Mouse (Mus musculus) heart, embryonic 13.5 days (tissue): ENCODE results near the gene Gpatch2l. TPM values are rescaled to one million over a fixed set of nuclear protein-coding genes. Genes with fewer than 3 reads are reported as not detected.

Experiments used
- ATAC-seq: fragments of 200-750 bp; cut with Nextera tagmentation; 2 replicates; pipeline ENCODE4 v1.8.0; 2017; ENCODE audit warnings: moderate TSS enrichment; ENCODE audit not compliant: insufficient number of reproducible peaks, low FRiP score, low TSS enrichment; ENCODE audit errors: extremely low read depth
- H3K27ac ChIP-seq: fragments of 300-500 bp; sonication (generic); replicated peaks from 2 replicates; pipeline ENCODE4 v1.5.1; 2015; ENCODE audit warnings: moderate library complexity, mild to moderate bottlenecking, inconsistent platforms
- H3K27me3 ChIP-seq: fragments of 300-500 bp; sonication (generic); replicated peaks from 2 replicates; pipeline ENCODE4 v1.6.1; 2015; ENCODE audit warnings: mild to moderate bottlenecking, inconsistent platforms
- H3K36me3 ChIP-seq: fragments of 300-500 bp; sonication (generic); 2 replicates; pipeline ENCODE4 v1.6.1; 2015; ENCODE audit warnings: mild to moderate bottlenecking, inconsistent platforms
- H3K4me1 ChIP-seq: fragments of 300-500 bp; sonication (generic); 2 replicates; pipeline ENCODE4 v1.6.1; 2015; ENCODE audit warnings: inconsistent platforms
- H3K4me2 ChIP-seq: fragments of 300-500 bp; sonication (generic); 2 replicates; pipeline ENCODE4 v1.6.1; 2015; ENCODE audit warnings: inconsistent platforms, mild to moderate bottlenecking, moderate library complexity
- H3K4me3 ChIP-seq: fragments of 300-500 bp; sonication (generic); 2 replicates; pipeline ENCODE4 v1.5.1; 2015; ENCODE audit warnings: moderate library complexity, mild to moderate bottlenecking, inconsistent platforms
- H3K9ac ChIP-seq: fragments of 300-500 bp; sonication (generic); 2 replicates; pipeline ENCODE4 v1.6.1; 2015; ENCODE audit warnings: inconsistent platforms, mild to moderate bottlenecking, moderate library complexity
- H3K9me3 ChIP-seq: fragments of 300-500 bp; sonication (generic); 2 replicates; pipeline ENCODE4 v1.6.1; 2016; ENCODE audit warnings: inconsistent platforms
- WGBS: fragments of 180-500 bp; shearing (Covaris S2); methylation state at CpG from one replicate; pipeline ENCODE4 v1.1.7; 2015; ENCODE audit warnings: mixed read lengths; 5-methylcytosine and 5-hydroxymethylcytosine counted together
- polyA plus RNA-seq: library from polyadenylated mRNA; unstranded; fragments of >200 nt; fragmentation: Nextera tagmentation; extraction: Ambion mirVana; gene quantifications from 2 replicates; pipeline ENCODE4 v1.2.1, GENCODE M21; 2015

Gpatch2l gene
- polyA plus RNA-seq, 1 experiment from 2014 or later, result 10.4 TPM

DNA sequence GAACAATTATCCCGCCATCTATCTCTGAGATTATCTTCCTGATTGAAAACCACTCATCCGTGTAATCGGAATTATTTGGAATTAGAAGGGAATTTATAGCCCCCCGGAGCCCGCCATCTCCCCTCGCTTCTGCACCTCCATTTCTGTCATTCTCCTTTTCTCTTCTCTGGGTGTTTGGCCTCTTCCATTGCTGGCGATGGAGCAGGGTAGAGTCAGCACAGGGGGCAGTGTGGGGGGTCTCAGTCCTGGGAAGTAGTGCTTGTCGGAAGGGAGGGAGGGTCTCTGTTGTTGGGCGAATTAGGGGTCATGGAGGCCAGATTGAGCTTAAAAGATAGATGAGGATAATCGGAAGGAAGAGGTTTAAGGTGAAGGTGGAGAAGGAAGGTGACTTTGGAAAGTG lies 89.6 kb downstream of the Gpatch2l start:
- Histone ChIP-seq H3K36me3 (no peaks in the 10 kb centered on the region), H3K9me3 (peaks cover 4% of the 10 kb centered on the region; the same call in 1 of the 2 replicates), H3K27ac (no peak overlapping the region), H3K27me3 (no peaks in the 10 kb centered on the region), H3K4me3 (no peak overlapping the region), H3K4me2 (no peak overlapping the region), H3K4me1 (peaks cover 10% of the 10 kb centered on the region), H3K9ac (no peak overlapping the region)
- no peak for ATAC-seq
- 75% methylated on average over 10 of the region's 10 CpGs for WGBS

DNA sequence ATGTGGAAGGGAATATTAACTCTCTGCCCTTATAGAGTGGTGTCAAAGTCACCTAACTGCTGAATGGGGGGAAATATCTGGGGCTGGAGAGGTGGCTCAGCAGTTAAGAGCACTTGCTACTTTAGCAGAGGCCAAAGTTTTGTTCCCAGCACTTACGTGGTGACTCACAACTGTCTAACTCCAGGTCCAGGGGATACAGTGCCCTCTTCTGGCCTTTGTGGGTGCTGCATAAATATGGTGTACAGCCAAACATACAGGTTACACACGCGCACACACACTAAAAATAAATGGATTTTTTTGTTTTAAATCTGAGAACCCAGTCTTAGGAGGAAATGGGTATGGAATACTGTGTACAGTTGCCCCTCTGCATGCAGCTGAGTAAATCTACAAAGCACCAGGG lies 94.6 kb downstream of the Gpatch2l start:
- Histone ChIP-seq H3K9me3 (peaks cover 4% of the 10 kb centered on the region; the same call in 1 of the 2 replicates), H3K4me3 (no peak overlapping the region), H3K4me1 (peaks cover 28% of the 10 kb centered on the region), H3K4me2 (no peak overlapping the region), H3K27me3 (no peaks in the 10 kb centered on the region), H3K36me3 (no peaks in the 10 kb centered on the region), H3K9ac (no peak overlapping the region), H3K27ac (no peak overlapping the region)
- 96% methylated on average over 3 of the region's 3 CpGs for WGBS
- ATAC-seq, result no peak

DNA sequence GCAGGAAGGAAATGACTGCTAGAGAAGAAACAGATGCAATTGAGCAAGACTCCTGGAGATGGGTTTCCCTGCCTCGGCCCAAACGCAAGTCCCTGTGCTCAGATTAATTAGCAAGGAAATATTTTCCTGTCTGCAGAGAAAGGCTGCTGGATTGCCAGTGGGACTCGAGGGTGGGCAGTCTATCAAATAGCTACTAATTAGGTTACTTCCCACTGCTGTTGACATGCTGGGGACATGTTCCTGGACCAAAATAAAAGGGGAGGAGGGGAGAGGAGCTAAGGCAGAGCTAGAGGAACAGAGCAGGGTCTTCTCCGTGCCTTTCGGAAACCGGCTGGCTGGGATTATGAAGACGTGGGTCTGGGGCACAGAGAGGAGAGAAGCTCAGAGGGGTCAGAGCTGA lies 95.2 kb downstream of the Gpatch2l start:
- H3K4me3 ChIP-seq, result no peak overlapping the region
- H3K27ac ChIP-seq, result peak overlapping the region; percentile 32; the same call in 1 of the 2 replicates
- peaks cover 4% of the 10 kb centered on the region; the same call in 1 of the 2 replicates for H3K9me3 ChIP-seq
- H3K27me3 ChIP-seq, result no peaks in the 10 kb centered on the region
- no peak overlapping the region; the same call in 1 of the 2 replicates for H3K9ac ChIP-seq
- H3K4me2 ChIP-seq, result no peak overlapping the region
- whole genome bisulfite sequencing, result 50% methylated on average over 7 of the region's 7 CpGs
- peaks cover 28% of the 10 kb centered on the region for H3K4me1 ChIP-seq
- ATAC-seq, result no peak
- H3K36me3 ChIP-seq, result no peaks in the 10 kb centered on the region

Other genes starting within 250 kb of the Gpatch2l start
- gene Tgfb3, start 162.8 kb upstream of the Gpatch2l start, polyA plus RNA-seq, result 23.7 TPM in 2 replicates
- gene Ift43, start 159.3 kb upstream of the Gpatch2l start, polyA plus RNA-seq, result 108 and 118 TPM in 2 replicates
- gene Esrrb, start 119.3 kb downstream of the Gpatch2l start, polyA plus RNA-seq, result 3.0 TPM in 2 replicates